Mouse (Mus musculus): ENCODE measurements around the gene Atcay.

DNA sequence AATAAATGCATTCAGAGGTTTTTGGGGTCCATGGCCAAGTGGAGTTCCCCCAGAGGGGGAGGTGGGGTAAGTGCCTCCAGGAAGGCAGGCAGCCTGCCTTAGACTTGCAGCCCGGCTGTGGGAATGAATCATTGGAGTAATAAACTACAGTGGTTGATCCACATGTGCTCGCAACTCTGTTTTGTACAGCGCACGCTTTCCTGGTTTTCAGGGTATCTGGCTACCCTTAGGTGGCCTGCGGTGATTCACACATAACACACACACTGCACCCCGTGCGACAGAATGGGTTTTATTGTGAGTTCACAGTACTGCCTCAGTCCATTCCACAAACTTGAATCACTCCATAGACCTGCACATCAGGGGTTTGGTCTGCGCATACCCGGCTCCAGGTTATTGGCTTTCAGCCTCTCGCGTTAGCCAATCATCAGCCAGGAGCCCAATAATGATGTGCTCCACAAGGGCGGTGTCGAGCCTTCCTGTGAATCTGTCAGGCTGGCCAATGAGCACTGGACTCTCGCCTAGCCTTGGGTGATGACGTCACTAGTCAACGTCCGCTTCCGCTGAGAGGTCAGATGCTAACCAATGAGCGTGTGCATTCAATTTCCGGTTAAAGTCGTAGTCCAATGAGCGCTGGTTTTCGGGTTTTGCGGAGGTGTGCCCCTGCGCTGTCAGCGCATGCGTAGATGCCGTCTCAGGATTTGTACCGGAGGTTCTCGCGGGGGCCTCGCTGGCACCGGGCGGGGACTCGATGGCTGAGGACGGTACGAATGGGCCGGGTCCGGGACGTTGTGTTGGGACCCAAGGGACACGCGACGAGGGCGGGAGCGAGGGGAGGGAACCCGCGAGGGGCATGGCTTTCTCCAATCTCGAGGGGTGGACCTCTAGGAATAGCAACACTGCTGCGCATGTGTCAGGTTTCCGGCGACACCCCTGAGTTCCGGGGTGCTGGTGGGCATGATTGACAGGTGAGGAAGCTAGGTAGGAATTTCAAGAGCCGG, 48.0 kb downstream of the Atcay start, which contains the start of gene Dapk3:
- TF ChIP-seq CTCF (IDR thresholded peaks at IDR 0.05; ENCODE audit: low read depth, low read length) (no peak), POLR2A (IDR thresholded peaks at IDR 0.05; ENCODE audit: extremely low read depth, insufficient read depth, low read length) (peak; percentile 29)

Measured in liver, adult 2 months (tissue).